Mouse (Mus musculus) frontal cortex, postnatal 25 days (tissue): ENCODE measurements around the gene Kcnk15.
A peak's percentile ranks its signal among the peaks of the same experiment; 100 is the strongest.

Source experiments
- DNase-seq, 2 experiments: peaks; one replicate each; pipeline ENCODE4 v3.0.0; 2022; ENCODE audit warnings: low spot score in 2 of 2

The Kcnk15 gene

DNA sequence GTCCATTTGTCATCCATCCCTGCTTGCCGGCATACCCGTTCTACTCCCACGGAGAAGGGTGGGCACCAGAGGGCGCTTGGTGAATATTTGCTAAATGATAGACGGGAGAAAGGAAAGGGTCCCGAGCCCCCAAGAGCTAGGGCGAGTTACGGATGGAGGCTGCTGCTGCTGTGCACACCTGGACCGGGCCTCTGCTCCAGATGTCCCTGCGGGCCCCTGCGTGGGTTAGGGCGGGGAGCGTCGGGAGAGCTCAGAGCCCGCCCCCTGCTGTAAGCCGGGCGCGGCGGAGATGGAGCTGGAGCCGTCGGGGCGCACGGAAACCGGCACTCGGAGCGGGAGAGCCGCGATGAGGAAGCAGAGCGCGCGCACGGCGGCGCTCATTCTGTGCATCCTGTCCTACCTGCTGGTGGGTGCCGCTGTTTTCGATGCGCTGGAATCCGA, at the start of gene Kcnk15:
Gene Kcnk15, plus strand, starts transcription at position 191 of the 441 bp plus-strand sequence.
- no peak for DNase-seq

DNA sequence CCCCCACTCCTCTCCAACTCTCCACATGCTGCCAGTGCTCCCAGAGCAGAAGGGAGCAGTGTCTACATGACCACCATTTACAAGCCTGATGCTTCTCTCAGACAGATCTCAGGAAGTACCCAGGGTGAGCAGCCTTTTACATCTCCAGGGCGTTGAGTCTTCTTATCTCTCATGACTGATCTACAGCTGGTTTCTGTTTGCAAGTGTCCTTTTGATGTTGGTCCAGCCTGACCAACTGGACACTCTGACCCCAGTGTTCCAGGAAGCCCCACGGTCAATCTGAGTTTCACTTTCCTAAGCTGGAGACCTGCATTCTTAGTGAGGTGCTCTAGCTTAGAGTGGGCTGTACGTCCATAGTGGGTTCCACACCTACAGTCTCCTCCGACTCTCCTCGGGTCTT, 49.6 kb upstream of the Kcnk15 start:
- DNase-seq, result no peak

DNA sequence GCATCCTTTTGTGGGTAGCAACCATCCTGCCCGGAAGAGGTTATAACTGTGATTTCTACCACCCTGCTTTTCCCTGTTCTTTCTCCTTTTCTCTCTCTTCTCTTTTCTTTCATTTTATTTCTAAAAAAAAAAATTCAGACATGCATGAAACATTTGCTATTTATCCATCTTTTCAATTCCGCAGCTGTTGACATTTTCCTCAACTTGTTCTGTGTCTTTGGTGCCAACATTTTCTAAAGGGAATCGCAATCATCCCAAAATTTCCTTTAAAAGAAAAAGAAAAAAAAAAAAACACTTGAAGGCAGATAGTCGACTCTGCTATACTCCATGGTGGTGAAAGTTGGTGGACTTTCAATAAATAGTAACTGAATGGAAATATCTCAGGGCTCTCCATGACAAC, 44.3 kb upstream of the Kcnk15 start:
- DNase-seq, result no peak

DNA sequence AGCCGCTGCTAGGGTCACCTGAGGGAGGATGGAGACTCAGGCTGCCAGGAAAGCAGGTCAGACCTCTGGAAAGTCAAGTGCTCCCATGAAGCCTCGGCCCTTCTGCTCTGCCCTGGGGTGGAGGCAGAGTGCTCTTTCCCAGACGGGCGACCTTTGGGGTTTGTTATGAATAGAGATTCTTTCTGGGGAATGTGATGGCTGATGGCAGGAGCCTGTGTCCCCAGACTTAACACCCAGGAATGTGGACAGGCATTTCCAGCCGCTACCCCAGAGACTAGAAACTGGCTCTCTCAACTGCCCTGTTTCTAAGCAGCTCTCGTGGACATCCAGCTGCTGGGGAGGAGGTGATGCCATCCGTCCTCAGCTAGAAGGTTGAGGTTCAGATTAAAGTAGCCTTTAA, 43.7 kb upstream of the Kcnk15 start:
- DNase-seq, result no peak

GRCm38 (mm10) chr2:163813077-163813476, 40.4 kb upstream of the Kcnk15 start:
- DNase-seq, result no peak

GRCm38 (mm10) chr2:163814739-163815465, 38.5 kb upstream of the Kcnk15 start:
- no peak for DNase-seq

GRCm38 (mm10) chr2:163820607-163821006, 32.8 kb upstream of the Kcnk15 start, which contains the start of gene Ccn5:
Ccn5 (plus strand) TSS chr2:163820861.
- no peak for DNase-seq

- DNase-seq, result peak; percentile 33 to 48
Measured at GRCm38 (mm10) chr2:163823248-163823647, 30.2 kb upstream of the Kcnk15 start.

GRCm38 (mm10) chr2:163823771-163824170, 29.7 kb upstream of the Kcnk15 start:
- DNase-seq, result no peak

DNA sequence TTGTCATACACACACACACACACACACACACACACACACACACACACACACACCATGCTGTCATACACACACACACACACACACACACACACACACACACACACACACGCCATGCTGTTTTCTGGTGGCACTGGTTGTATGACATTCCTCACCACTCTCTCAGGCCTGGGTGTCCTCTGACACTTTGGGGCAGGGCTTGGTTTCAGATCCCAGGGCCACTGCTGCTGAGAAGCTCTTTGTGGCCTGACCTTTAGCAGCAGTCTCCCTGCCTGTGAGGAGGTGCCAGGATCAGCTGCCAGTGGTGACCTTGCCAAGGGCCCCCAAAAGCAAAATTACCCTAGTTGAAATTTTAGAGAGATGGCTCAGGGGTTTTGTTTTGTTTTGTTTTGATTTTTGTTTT, 27.6 kb upstream of the Kcnk15 start:
- no peak for DNase-seq

GRCm38 (mm10) chr2:163826494-163826893, 27.0 kb upstream of the Kcnk15 start:
- no peak for DNase-seq

DNA sequence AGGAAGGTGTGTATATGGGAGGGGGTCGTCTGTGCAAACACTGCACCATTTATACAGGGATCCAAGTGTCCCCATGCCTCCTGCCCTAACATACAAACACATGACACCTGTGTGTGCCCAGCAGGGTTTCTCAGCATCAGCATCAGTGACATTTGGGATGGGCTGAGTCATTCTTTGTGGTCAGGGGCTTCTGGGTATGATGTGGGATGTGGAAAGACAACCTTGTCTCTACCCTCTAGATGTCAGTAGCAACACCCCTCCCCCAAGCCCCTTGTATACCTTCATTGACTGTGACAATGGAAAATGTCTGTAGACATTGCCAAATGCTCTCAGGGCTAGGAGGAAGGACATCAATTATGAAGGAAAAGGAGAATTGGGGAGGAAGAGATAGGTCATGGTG, 22.3 kb upstream of the Kcnk15 start:
- DNase-seq, result no peak

DNA sequence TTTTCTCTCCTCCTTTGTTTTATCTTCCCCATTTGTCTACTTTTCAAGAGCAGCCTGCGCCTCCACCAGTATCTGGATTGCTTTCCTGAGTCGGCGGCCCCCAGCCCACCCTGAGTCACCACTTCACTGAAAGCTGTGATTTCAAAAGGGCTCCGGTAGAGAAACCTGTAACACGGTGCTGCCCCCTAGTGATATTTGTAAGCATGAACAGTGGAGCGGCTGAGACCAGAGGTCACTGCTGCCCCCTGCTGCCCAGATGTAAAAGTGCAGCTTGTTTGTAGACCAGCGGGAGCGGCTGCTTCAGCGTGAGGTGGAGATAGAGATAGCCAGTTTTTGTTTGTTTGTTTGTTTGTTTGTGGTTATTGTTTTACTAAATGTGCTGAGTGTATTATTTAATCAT, 15.4 kb upstream of the Kcnk15 start:
- peak; percentile 69 to 79 for DNase-seq

- DNase-seq, result no peak
Measured at GRCm38 (mm10) chr2:163839519-163839918, 13.9 kb upstream of the Kcnk15 start.

DNA sequence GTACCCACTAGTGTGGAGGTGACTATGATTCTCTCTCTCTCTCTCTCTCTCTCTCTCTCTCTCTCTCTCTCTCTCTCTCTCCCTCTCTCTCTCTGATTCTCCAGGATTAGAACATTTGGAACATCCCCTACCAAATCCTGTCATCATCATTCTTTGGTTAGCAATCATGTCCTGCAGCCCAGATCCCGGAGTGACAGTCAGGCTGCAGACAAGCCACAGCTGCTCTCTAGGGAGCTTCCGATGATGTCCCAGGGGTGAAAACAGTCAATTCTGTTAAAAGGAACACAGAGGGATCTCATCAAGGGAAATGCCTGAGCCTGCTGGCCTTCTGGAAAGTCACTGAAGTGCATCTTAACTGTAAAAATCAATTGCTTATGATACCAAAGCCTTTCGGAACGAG, 11.4 kb upstream of the Kcnk15 start:
- DNase-seq, result no peak

GRCm38 (mm10) chr2:163857233-163857632, 3.8 kb downstream of the Kcnk15 start:
- no peak for DNase-seq

DNA sequence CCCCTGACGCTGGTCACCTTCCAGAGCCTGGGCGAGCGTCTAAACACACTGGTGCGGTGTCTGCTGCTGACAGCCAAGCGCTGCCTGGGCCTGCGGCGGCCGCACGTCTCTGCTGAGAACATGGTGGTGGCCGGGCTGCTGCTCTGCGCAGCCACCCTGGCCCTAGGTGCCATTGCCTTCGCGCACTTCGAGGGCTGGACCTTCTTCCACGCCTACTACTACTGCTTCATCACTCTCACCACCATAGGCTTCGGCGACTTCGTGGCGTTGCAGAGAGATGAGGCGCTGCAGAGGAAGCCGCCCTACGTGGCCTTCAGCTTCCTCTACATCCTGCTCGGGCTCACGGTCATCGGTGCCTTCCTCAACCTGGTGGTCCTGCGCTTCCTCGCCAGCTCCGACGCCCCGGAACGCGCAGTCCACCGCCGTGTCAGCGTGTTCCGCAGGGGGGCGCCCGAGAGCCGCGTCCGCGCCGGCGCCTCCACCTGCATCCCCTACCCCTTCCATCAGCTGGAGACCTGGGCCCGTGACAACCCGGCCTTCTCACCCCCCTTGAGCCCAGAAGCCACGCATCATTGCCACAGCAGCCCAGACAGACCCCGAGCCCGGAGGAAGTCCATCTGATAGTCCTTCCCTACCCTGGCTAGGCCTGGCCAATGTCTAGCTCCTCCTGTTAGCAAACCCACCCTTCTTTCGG, 5.0 kb downstream of the Kcnk15 start:
- DNase-seq, result peak in 1 of 2 experiments; percentile 43

DNA sequence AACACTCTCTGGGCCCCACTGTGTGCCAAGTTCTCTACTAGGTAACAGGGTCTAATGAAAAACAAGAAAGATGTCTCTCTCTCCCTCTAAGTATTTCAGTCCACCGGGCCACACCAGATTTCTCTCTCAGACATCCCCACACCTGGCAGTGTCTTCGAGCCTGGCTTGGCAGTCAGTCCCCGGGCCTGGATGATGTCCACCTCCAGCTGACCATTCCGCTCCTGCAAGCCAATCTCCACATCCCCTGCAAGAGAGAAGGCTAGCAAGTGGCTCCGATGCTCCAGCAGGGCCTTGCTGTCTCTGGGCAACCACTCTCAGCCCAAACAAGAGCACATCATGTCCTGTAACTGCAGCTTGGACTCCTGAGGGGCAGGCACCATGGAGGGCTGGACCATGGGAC, 11.9 kb downstream of the Kcnk15 start:
- DNase-seq, result no peak

DNA sequence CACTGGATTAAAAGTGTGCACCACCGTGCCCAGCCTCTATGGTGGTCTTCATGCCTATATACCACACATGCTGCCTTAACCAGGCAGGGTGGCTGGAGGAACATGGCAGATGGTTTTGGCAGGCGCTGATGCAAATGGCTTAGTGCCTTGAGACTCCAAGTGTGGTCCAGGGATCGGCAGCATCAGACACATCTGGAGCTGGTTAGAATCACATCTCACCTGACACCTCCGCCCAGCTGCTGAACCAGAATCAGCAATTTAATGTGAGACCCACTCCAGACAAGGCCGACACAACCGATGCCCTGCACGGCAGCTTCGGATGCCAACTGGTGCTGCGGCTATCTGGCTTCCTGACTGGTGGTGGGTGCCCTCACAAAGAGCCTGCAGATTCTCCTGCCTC, 12.6 kb downstream of the Kcnk15 start:
- no peak for DNase-seq

DNA sequence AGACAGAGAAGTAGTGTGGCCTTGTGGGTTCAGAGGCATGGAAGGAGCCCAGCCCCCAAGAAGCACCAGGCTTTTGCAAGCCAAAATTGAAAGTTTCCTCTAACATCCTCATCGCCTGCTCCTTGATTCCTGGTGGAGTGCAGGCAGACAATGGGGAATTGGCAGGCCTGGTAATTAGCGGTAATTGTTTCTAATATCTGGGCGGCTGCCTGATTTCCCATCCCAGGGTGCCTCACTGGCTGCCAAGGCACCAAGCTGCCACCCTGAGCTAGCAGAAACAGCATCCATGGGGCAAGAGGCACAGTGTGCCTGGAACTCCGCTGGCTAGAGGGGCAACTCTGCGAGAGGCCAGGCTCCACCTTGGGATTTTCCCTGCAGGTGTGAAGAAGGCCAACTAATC, 16.3 kb downstream of the Kcnk15 start:
- DNase-seq, result no peak

DNA sequence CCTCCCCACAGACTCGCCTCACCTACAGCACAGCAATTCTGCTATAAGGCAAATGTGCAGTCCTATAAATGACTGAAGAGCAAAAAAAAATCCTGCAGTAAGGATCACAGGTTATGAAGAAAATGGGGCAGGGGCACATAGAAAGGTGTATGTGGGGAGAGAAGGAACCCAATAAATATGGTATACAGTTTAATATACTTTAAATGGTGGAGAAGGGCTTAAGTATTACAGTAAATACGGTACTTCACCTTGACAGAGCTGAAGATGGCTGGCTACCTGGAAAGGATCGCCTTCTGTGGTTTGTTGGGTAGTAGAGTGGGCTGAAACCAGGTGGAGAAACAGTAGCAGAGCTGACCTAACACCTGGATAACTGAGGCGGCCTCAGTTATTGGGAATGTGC, 17.8 kb downstream of the Kcnk15 start:
- DNase-seq, result no peak

DNA sequence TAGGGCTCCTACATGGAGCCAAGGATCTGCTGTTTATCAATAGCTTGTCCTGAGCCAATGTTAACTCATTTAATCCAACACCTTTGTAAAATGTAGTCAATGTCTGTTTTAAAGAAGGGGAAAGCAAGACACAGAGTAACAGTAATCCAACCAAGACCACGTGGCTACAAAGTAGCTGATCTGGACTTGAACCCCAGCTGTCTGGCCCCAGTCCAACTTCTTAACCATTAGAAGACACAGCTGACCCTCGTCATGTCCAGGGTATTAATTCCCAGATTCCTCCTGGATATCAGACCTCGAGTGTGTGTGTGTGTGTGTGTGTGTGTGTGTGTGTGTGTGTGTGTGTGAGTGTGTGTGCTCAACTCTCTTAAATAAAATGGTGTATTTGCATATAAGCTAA, 18.5 kb downstream of the Kcnk15 start:
- no peak for DNase-seq

DNA sequence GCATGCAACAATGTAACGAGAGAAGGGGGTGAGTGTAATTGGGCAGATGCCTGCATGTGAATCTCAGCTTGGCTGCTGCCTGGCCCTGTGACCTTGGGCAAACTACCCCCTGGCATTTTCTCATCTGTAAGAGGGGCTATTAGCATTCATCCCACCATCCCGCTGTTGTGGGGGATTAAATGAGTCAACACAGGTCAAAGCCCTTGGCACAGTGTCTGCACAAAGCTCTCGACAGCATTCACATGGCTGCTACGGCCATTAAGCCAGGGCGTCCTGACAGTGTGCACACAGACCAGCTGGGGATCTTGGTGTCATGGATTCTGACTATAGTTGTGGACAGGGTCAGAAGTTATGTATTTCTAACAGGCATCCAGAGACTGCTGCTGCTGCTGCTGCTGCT, 21.4 kb downstream of the Kcnk15 start:
- no peak for DNase-seq
